Mouse (Mus musculus): ENCODE results near the gene Gpx2.

Gpx2 gene

GRCm38 (mm10) chr12:76795350-76795749, at the start of gene Gpx2:
Gpx2 (minus strand) TSS chr12:76795554.
- DNase-seq (ENCODE audit: extremely low spot score, low spot score) = no peak

GRCm38 (mm10) chr12:76844346-76845061, 49.1 kb upstream of the Gpx2 start:
- DNase-seq (ENCODE audit: extremely low spot score, low spot score) = no peak

- no peak for DNase-seq (ENCODE audit: extremely low spot score, low spot score)
These were observed 44.7 kb upstream of the Gpx2 start for GRCm38 (mm10) chr12:76840081-76840480.

- DNase-seq (ENCODE audit: extremely low spot score, low spot score) = no peak
These were observed 43.9 kb upstream of the Gpx2 start for GRCm38 (mm10) chr12:76839298-76839697.

- DNase-seq (ENCODE audit: extremely low spot score, low spot score) = no peak
These were observed 42.7 kb upstream of the Gpx2 start for GRCm38 (mm10) chr12:76837844-76838650.

- DNase-seq (ENCODE audit: extremely low spot score, low spot score) = peak; percentile 97
These were observed 41.9 kb upstream of the Gpx2 start for GRCm38 (mm10) chr12:76837101-76837843.

GRCm38 (mm10) chr12:76832704-76833103, 37.4 kb upstream of the Gpx2 start:
- no peak for DNase-seq (ENCODE audit: extremely low spot score, low spot score)

GRCm38 (mm10) chr12:76825283-76825682, 29.9 kb upstream of the Gpx2 start:
- DNase-seq (ENCODE audit: extremely low spot score, low spot score) = no peak

- peak; percentile 56 for DNase-seq (ENCODE audit: extremely low spot score, low spot score)
These were observed 27.3 kb upstream of the Gpx2 start, which contains the start of gene Rab15 for GRCm38 (mm10) chr12:76822651-76823041. Rab15 (minus strand) TSS chr12:76822908.

- DNase-seq (ENCODE audit: extremely low spot score, low spot score) = peak; percentile 61
These were observed 26.8 kb upstream of the Gpx2 start for GRCm38 (mm10) chr12:76822002-76822650.

GRCm38 (mm10) chr12:76820615-76821014, 25.3 kb upstream of the Gpx2 start:
- peak; percentile 25 for DNase-seq (ENCODE audit: extremely low spot score, low spot score)

GRCm38 (mm10) chr12:76819816-76820215, 24.5 kb upstream of the Gpx2 start:
- DNase-seq (ENCODE audit: extremely low spot score, low spot score) = no peak

GRCm38 (mm10) chr12:76818908-76819307, 23.6 kb upstream of the Gpx2 start:
- DNase-seq (ENCODE audit: extremely low spot score, low spot score) = no peak

GRCm38 (mm10) chr12:76818120-76818519, 22.8 kb upstream of the Gpx2 start:
- DNase-seq (ENCODE audit: extremely low spot score, low spot score) = no peak

- DNase-seq (ENCODE audit: extremely low spot score, low spot score) = no peak
These were observed 21.8 kb upstream of the Gpx2 start for GRCm38 (mm10) chr12:76817176-76817575.

GRCm38 (mm10) chr12:76816720-76817119, 21.4 kb upstream of the Gpx2 start:
- no peak for DNase-seq (ENCODE audit: extremely low spot score, low spot score)

GRCm38 (mm10) chr12:76814120-76814519, 18.8 kb upstream of the Gpx2 start:
- no peak for DNase-seq (ENCODE audit: extremely low spot score, low spot score)

GRCm38 (mm10) chr12:76813543-76813942, 18.2 kb upstream of the Gpx2 start:
- DNase-seq (ENCODE audit: extremely low spot score, low spot score) = no peak

- no peak for DNase-seq (ENCODE audit: extremely low spot score, low spot score)
These were observed 15.7 kb upstream of the Gpx2 start for GRCm38 (mm10) chr12:76811006-76811405.

GRCm38 (mm10) chr12:76810491-76810890, 15.1 kb upstream of the Gpx2 start:
- no peak for DNase-seq (ENCODE audit: extremely low spot score, low spot score)

GRCm38 (mm10) chr12:76807796-76808195, 12.4 kb upstream of the Gpx2 start:
- DNase-seq (ENCODE audit: extremely low spot score, low spot score) = no peak
